31 mouse cellular contexts compared by ENCODE assay signal in the genomic region with DNA sequence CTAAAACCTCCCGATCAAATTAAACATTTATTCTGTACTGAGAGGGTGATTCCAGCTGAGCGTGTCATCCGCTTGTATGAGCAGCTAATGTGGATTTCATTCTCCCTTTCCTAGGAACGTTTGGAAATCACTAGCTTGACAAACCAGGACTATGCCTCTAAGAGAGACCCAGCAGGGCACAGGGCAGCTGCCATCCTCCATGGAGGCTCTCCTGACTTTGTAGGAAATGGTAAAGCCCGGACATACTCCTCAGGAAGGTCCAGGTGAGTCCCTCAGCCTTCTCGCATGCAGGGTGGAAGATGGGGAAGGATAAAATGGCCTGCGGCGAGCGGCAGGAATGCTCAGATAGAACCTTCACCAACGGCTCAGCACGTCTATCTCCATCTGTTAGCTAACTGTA. TPM values are rescaled to one million over a fixed set of nuclear protein-coding genes. Genes with fewer than 3 reads are reported as not detected.
"Had no signal": no experiment of that assay in that cellular context is flagged by ENCODE, and none has a peak within 500 bp of the region (broad histone marks: within the 10 kb centered on the region; RNA-seq: fewer than 3 reads in every experiment).

No protein-coding gene starts in this region.

- H3K4me1 ChIP-seq: heart, embryonic 12.5 days; heart, embryonic 13.5 days; heart, embryonic 15.5 days; hindbrain, embryonic 10.5 days; hindbrain, embryonic 12.5 days; hindbrain, embryonic 13.5 days; hindbrain, embryonic 15.5 days; intestine, embryonic 15.5 days; kidney, embryonic 15.5 days had no signal

- H3K27me3 ChIP-seq: heart, embryonic 12.5 days; heart, embryonic 13.5 days; heart, embryonic 15.5 days; hindbrain, embryonic 12.5 days; hindbrain, embryonic 13.5 days; hindbrain, embryonic 15.5 days; intestine, embryonic 15.5 days; kidney, embryonic 15.5 days had no signal

- H3K9me3 ChIP-seq: heart, embryonic 15.5 days; hindbrain, embryonic 12.5 days; hindbrain, embryonic 13.5 days; hindbrain, embryonic 15.5 days; intestine, embryonic 15.5 days; kidney, embryonic 15.5 days had no signal

- H3K4me3 ChIP-seq: heart, embryonic 12.5 days; heart, embryonic 13.5 days; heart, embryonic 15.5 days; hindbrain, embryonic 10.5 days; hindbrain, embryonic 12.5 days; hindbrain, embryonic 13.5 days; hindbrain, embryonic 15.5 days; intestine, embryonic 15.5 days; kidney, embryonic 15.5 days; layer of hippocampus, adult 2 months; left cerebral cortex, adult 2 months had no signal

- H3K27ac ChIP-seq: heart, embryonic 13.5 days; heart, embryonic 15.5 days; hindbrain, embryonic 10.5 days; hindbrain, embryonic 12.5 days; hindbrain, embryonic 13.5 days; hindbrain, embryonic 14.5 days; hindbrain, embryonic 15.5 days; hindbrain, postnatal 0 days; intestine, embryonic 15.5 days; kidney, embryonic 15.5 days; kidney, postnatal 0 days; layer of hippocampus, adult 2 months; left cerebral cortex, adult 2 months had no signal

- DNase-seq: heart, postnatal 14 days; heart, postnatal 36 days; heart, postnatal 4 days; kidney, adult 11 months; kidney, adult 18-20 months; kidney, adult 2 months; kidney, adult 8-10 months; kidney, adult 9 months; kidney, postnatal 10 days; kidney, postnatal 14 days; kidney, postnatal 25 days; kidney, postnatal 36 days; kidney, postnatal 4 days; layer of hippocampus, adult 9-11 months; layer of hippocampus, postnatal 36 days had no signal

RNA-seq across cellular contexts. Expression of gene Gpr176, which starts 39.6 kb away (rescaled TPM):
- total RNA-seq: hematopoietic stem cell, adult 5-6 weeks had no signal
- polyA plus RNA-seq: heart, embryonic 11.5 days had no signal
